Mouse (Mus musculus): Measurements from ENCODE around the gene Ric1.

DNA sequence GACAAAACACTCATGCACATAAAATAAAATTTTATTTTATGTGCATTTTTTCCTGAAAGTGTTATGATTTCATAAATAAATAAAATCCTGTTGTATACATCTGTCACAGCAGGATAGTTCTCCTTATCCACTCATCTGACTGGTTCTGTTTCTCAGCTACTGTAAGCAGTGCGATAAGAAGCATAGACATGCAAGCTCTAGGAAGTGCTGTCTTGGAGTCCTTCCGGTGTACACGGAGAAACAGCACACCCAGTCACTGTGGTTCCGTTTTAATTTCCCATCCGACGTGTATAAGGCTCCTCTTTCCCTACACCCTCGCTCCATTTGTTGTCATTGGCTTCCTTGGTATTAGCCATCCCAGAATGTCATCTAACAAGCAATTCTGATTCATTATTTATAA lies 24.2 kb upstream of the Ric1 start:
- no peak for TF ChIP-seq EP300 (IDR thresholded peaks at IDR 0.05; ENCODE audit: insufficient read depth, low read depth, low read length)
- no peak for TF ChIP-seq POLR2A (IDR thresholded peaks at IDR 0.05; ENCODE audit: insufficient read depth, low read length)

Measured in ES-Bruce4 (cell line).